ENCODE assay signal across 9 mouse cellular contexts in genomic region chr6:90450179-90450578, GRCm38 (mm10). TPM values are rescaled to one million over a fixed set of nuclear protein-coding genes. Genes with fewer than 3 reads are reported as not detected.
DNase-seq lines count a peak whose midpoint lies in the region; ATAC-seq and TF ChIP-seq lines count a peak whose summit lies in the region.
"Had no signal": no experiment of that assay in that cellular context is flagged by ENCODE, and none has a peak within 500 bp of the region (broad histone marks: within the 10 kb centered on the region; RNA-seq: fewer than 3 reads in every experiment).

No protein-coding gene starts in this region.

- no peak overlapping the region for H3K27ac ChIP-seq in neural tube, embryonic 15.5 days (replicated peaks)
- H3K27ac ChIP-seq in kidney, adult 2 months (ENCODE audit: insufficient read depth, low read depth, low read length), result peak overlapping the region; percentile 67
- no peak overlapping the region for H3K27ac ChIP-seq in limb, embryonic 14.5 days (replicated peaks; ENCODE audit: low read depth, low read length)
- H3K27ac ChIP-seq: embryonic facial prominence, embryonic 15.5 days had no signal

- H3K4me3 ChIP-seq in neural tube, embryonic 15.5 days (replicated peaks), result no peak overlapping the region
- H3K4me3 ChIP-seq in kidney, adult 2 months (ENCODE audit: insufficient read depth, low read depth, low read length), result no peak overlapping the region
- no peak overlapping the region for H3K4me3 ChIP-seq in limb, embryonic 14.5 days (replicated peaks; ENCODE audit: low read length)
- H3K4me3 ChIP-seq: embryonic facial prominence, embryonic 15.5 days had no signal

- H3K27me3 ChIP-seq in neural tube, embryonic 15.5 days (replicated peaks), result no peaks in the 10 kb centered on the region
- no peaks in the 10 kb centered on the region for H3K27me3 ChIP-seq in kidney, adult 2 months (replicated peaks; ENCODE audit: control insufficient read depth, insufficient read depth, low read length)
- H3K27me3 ChIP-seq in limb, embryonic 14.5 days (ENCODE audit: control insufficient read depth, insufficient read depth, low read length), result no peaks in the 10 kb centered on the region
- H3K27me3 ChIP-seq: embryonic facial prominence, embryonic 15.5 days had no signal

- H3K36me3 ChIP-seq in neural tube, embryonic 15.5 days, result no peaks in the 10 kb centered on the region
- H3K36me3 ChIP-seq in kidney, adult 2 months (ENCODE audit: control insufficient read depth, insufficient read depth, low read length), result no peaks in the 10 kb centered on the region
- H3K36me3 ChIP-seq in limb, embryonic 14.5 days (ENCODE audit: control insufficient read depth, insufficient read depth, low read length), result no peaks in the 10 kb centered on the region
- H3K36me3 ChIP-seq: embryonic facial prominence, embryonic 15.5 days had no signal

- peak; percentile 98 for TF ChIP-seq CTCF in kidney, adult 2 months (conservative IDR thresholded peaks at IDR 0.05; ENCODE audit: insufficient read depth, insufficient read length, low read depth, low read length)

- no peaks in the 10 kb centered on the region for H3K9me3 ChIP-seq in neural tube, embryonic 15.5 days (replicated peaks)
- no peaks in the 10 kb centered on the region for H3K9me3 ChIP-seq in limb, embryonic 14.5 days (ENCODE audit: control insufficient read depth, low read length)
- H3K9me3 ChIP-seq: embryonic facial prominence, embryonic 15.5 days had no signal

- H3K4me1 ChIP-seq in neural tube, embryonic 15.5 days, result no peaks in the 10 kb centered on the region; the same call in 1 of the 2 replicates
- H3K4me1 ChIP-seq in kidney, adult 2 months (ENCODE audit: control insufficient read depth, insufficient read depth, low read length), result peaks cover 12% of the 10 kb centered on the region; the same call in 1 of the 2 replicates
- H3K4me1 ChIP-seq in limb, embryonic 14.5 days (ENCODE audit: control insufficient read depth, insufficient read depth, low read length), result no peaks in the 10 kb centered on the region
- H3K4me1 ChIP-seq: embryonic facial prominence, embryonic 15.5 days had no signal

- no peak for ATAC-seq in neural tube, embryonic 15.5 days (ENCODE audit: low FRiP score)
- ATAC-seq in limb, embryonic 14.5 days (ENCODE audit: low FRiP score, low read depth), result no peak
- ATAC-seq in erythroid progenitor cell, adult 5-6 weeks (replicated peaks; ENCODE audit: low FRiP score, poor library complexity, severe bottlenecking), result no peak

- TF ChIP-seq POLR2A in kidney, adult 2 months (IDR thresholded peaks at IDR 0.05; ENCODE audit: low read depth, low read length), result no peak
- TF ChIP-seq POLR2A in limb, embryonic 14.5 days (IDR thresholded peaks at IDR 0.05; ENCODE audit: borderline replicate concordance, extremely low read depth, insufficient read depth, insufficient read length), result no peak

- DNase-seq in neural tube, embryonic 10.5 days (ENCODE audit: extremely low spot score, low spot score), result peak; percentile 57
- peak; percentile 17 for DNase-seq in c-Kit-positive CD71-positive TER-119-positive erythroid progenitor cells, embryonic 14.5 days (ENCODE audit: low spot score)
- DNase-seq in frontal cortex, postnatal 36 days (ENCODE audit: low spot score in 2 of 2), result peak; percentile 73 to 82
- DNase-seq in kidney, adult 2 months, result peak; percentile 94
- peak; percentile 49 for DNase-seq in limb, embryonic 14.5 days (ENCODE audit: low spot score)
- DNase-seq in right cerebral cortex, postnatal 10 days (ENCODE audit: low spot score in 2 of 2), result peak; percentile 72 to 88

- H3K4me2 ChIP-seq in neural tube, embryonic 15.5 days, result no peak overlapping the region
- no peak overlapping the region for H3K4me2 ChIP-seq in limb, embryonic 14.5 days (replicated peaks; ENCODE audit: low read depth, low read length, severe bottlenecking)
- H3K4me2 ChIP-seq: embryonic facial prominence, embryonic 15.5 days had no signal

- WGBS in neural tube, embryonic 15.5 days, result 37% methylated on average over 7 of the region's 7 CpGs
- WGBS in kidney, adult 2 months, result 24% methylated on average over 7 of the region's 7 CpGs
- WGBS in limb, embryonic 14.5 days, result 24% methylated on average over 7 of the region's 7 CpGs

- H3K9ac ChIP-seq in neural tube, embryonic 15.5 days (replicated peaks), result no peak overlapping the region
- no peak overlapping the region for H3K9ac ChIP-seq in limb, embryonic 14.5 days (ENCODE audit: low read depth, low read length, severe bottlenecking)
- H3K9ac ChIP-seq: embryonic facial prominence, embryonic 15.5 days had no signal

RNA-seq across cellular contexts. Expression of gene Klf15, which starts 12.2 kb away (rescaled TPM):
- 16.9 and 18.5 TPM in 2 replicates for polyA plus RNA-seq in neural tube, embryonic 15.5 days (2015; fragmentation: Nextera tagmentation; extraction: Ambion mirVana)
- 131 and 170 TPM in 2 replicates for polyA plus RNA-seq in kidney, adult 2 months (2012; rRNA removed)
- polyA plus RNA-seq in limb, embryonic 14.5 days (2012; rRNA removed), result 7.0 TPM in 2 replicates
- 4.4 and 5.3 TPM in 2 replicates for polyA plus RNA-seq in limb, embryonic 14.5 days (2014; fragmentation: Nextera tagmentation; extraction: Ambion mirVana)
- not detected in 2 replicates for total RNA-seq in erythroid progenitor cell, adult 5-6 weeks (2015; ENCODE audit: low replicate concordance)
- total RNA-seq in erythroid progenitor cell, adult 5-6 weeks (2017; ENCODE audit: low replicate concordance), result 0.08 and 0.39 TPM in 2 replicates

RNA-seq across cellular contexts. Expression of gene Cfap100, which starts 21.6 kb away (rescaled TPM):
- 7.5 and 7.7 TPM in 2 replicates for polyA plus RNA-seq in neural tube, embryonic 15.5 days (2015; fragmentation: Nextera tagmentation; extraction: Ambion mirVana)
- polyA plus RNA-seq in kidney, adult 2 months (2012; rRNA removed), result 0.05 and 0.27 TPM in 2 replicates
- polyA plus RNA-seq in limb, embryonic 14.5 days (2012; rRNA removed), result 0.78 and 1.0 TPM in 2 replicates
- 0.33 and 1.1 TPM in 2 replicates for polyA plus RNA-seq in limb, embryonic 14.5 days (2014; fragmentation: Nextera tagmentation; extraction: Ambion mirVana)
- total RNA-seq in erythroid progenitor cell, adult 5-6 weeks (2015; ENCODE audit: low replicate concordance), result not detected in 2 replicates
- not detected in 2 replicates for total RNA-seq in erythroid progenitor cell, adult 5-6 weeks (2017; ENCODE audit: low replicate concordance)

RNA-seq across cellular contexts. Expression of gene Aldh1l1, which starts 36.0 kb away (rescaled TPM):
- polyA plus RNA-seq in neural tube, embryonic 15.5 days (2015; fragmentation: Nextera tagmentation; extraction: Ambion mirVana), result 60.1 and 68.2 TPM in 2 replicates
- 253 and 260 TPM in 2 replicates for polyA plus RNA-seq in kidney, adult 2 months (2012; rRNA removed)
- polyA plus RNA-seq in limb, embryonic 14.5 days (2012; rRNA removed), result 1.3 and 1.5 TPM in 2 replicates
- polyA plus RNA-seq in limb, embryonic 14.5 days (2014; fragmentation: Nextera tagmentation; extraction: Ambion mirVana), result 1.4 and 2.1 TPM in 2 replicates
- total RNA-seq in erythroid progenitor cell, adult 5-6 weeks (2015; ENCODE audit: low replicate concordance), result 1.1 TPM in 1 of 2 replicates, not detected in the other
- total RNA-seq in erythroid progenitor cell, adult 5-6 weeks (2017; ENCODE audit: low replicate concordance), result 1.8 TPM in 1 of 2 replicates, not detected in the other

Comparison
In these comparisons a context has a peak if more than half of its experiments do, and no peak if none do; other contexts are left out.
1. DNase-seq: peak in every context shown above with its lines; median percentile 94 in kidney, adult 2 months; 80 in right cerebral cortex, postnatal 10 days; 78 in frontal cortex, postnatal 36 days; 57 in neural tube, embryonic 10.5 days; 49 in limb, embryonic 14.5 days; 17 in c-Kit-positive CD71-positive TER-119-positive erythroid progenitor cells, embryonic 14.5 days.
2. RNA of gene Aldh1l1, which starts 36.0 kb away (polyA plus RNA-seq): 253 to 260 TPM in kidney, adult 2 months and 60.1 to 68.2 TPM in neural tube, embryonic 15.5 days; 1.3 to 2.1 TPM in limb, embryonic 14.5 days; every median in the first group is over 10 times any median in the second.